ENCODE assay signal across 8 mouse cellular contexts in genomic region chr5:115542635-115543384, GRCm38 (mm10). TPM values are rescaled to one million over a fixed set of nuclear protein-coding genes. Genes with fewer than 3 reads are reported as not detected.
DNase-seq lines count a peak whose midpoint lies in the region; ATAC-seq lines count a peak whose summit lies in the region.

No protein-coding gene starts in this region.

- H3K27ac ChIP-seq in kidney, embryonic 14.5 days (ENCODE audit: low read depth, low read length) = peak overlapping the region; percentile 79

- intact Hi-C loops in left cerebral cortex, postnatal 25 days (cut with DNase I) = no loop called here

- peak overlapping the region; percentile 44; the same call in 1 of the 2 replicates for H3K9ac ChIP-seq in kidney, embryonic 14.5 days (ENCODE audit: low read depth, low read length)

- peaks cover 41% of the 10 kb centered on the region for H3K4me1 ChIP-seq in kidney, embryonic 14.5 days (ENCODE audit: control insufficient read depth, insufficient read depth, low read length)
- peaks cover 60% of the 10 kb centered on the region for H3K4me1 ChIP-seq in megakaryocyte, embryonic 14.5 days

- H3K36me3 ChIP-seq in kidney, embryonic 14.5 days (ENCODE audit: control insufficient read depth, insufficient read depth, low read length) = peaks cover 22% of the 10 kb centered on the region
- peaks cover 52% of the 10 kb centered on the region for H3K36me3 ChIP-seq in megakaryocyte, embryonic 14.5 days (replicated peaks; ENCODE audit: low read length)

- 35% methylated on average over 19 of the region's 19 CpGs for WGBS in kidney, embryonic 14.5 days

- peak overlapping the region; percentile 31; the same call in 1 of the 2 replicates for H3K4me2 ChIP-seq in kidney, embryonic 14.5 days (replicated peaks; ENCODE audit: low read depth, low read length)

- H3K27me3 ChIP-seq in kidney, embryonic 14.5 days (ENCODE audit: control insufficient read depth, insufficient read depth, low read length) = no peaks in the 10 kb centered on the region
- no peaks in the 10 kb centered on the region for H3K27me3 ChIP-seq in megakaryocyte, embryonic 14.5 days (replicated peaks)

- peak overlapping the region; percentile 3; the same call in 1 of the 2 replicates for H3K4me3 ChIP-seq in kidney, embryonic 14.5 days (ENCODE audit: low read length)
- peak overlapping the region; percentile 90 for H3K4me3 ChIP-seq in megakaryocyte, embryonic 14.5 days (replicated peaks)

- ATAC-seq in common myeloid progenitor, adult 5-6 weeks (replicated peaks; ENCODE audit: low read depth, poor library complexity, severe bottlenecking) = peak; percentile 33
- ATAC-seq in kidney, embryonic 14.5 days (ENCODE audit: low FRiP score, low TSS enrichment) = no peak

- no peaks in the 10 kb centered on the region for H3K9me3 ChIP-seq in kidney, embryonic 14.5 days (ENCODE audit: control insufficient read depth, low read length)
- no peaks in the 10 kb centered on the region for H3K9me3 ChIP-seq in megakaryocyte, embryonic 14.5 days

- DNase-seq in kidney, adult 18-20 months = peak; percentile 46
- no peak for DNase-seq in kidney, adult 9 months
- no peak for DNase-seq in left cerebral cortex, postnatal 25 days (ENCODE audit: low spot score in 2 of 2)
- DNase-seq in right cerebral cortex, postnatal 25 days = no peak
- DNase-seq in T-cell, adult 2 months (ENCODE audit: low spot score) = no peak

RNA-seq across cellular contexts. Expression of gene Rplp0, which starts 16.5 kb away (rescaled TPM):
- 1,584 and 1,794 TPM in 2 replicates for total RNA-seq in common myeloid progenitor, adult 5-6 weeks (2017)
- polyA plus RNA-seq in kidney, embryonic 14.5 days (2014; fragmentation: Nextera tagmentation; extraction: Ambion mirVana) = 1,879 and 2,111 TPM in 2 replicates
- polyA plus RNA-seq in megakaryocyte, embryonic 14.5 days (2012; ENCODE audit: insufficient read depth, low replicate concordance) = 975 and 2,538 TPM in 2 replicates
- total RNA-seq in left cerebral cortex, postnatal 25 days (2021) = 100 to 1,000 TPM; 208 to 218 TPM

RNA-seq across cellular contexts. Expression of gene Gcn1l1, which starts 22.2 kb away (rescaled TPM):
- total RNA-seq in common myeloid progenitor, adult 5-6 weeks (2017) = 32.6 and 41.8 TPM in 2 replicates
- 44.3 and 56.0 TPM in 2 replicates for polyA plus RNA-seq in kidney, embryonic 14.5 days (2014; fragmentation: Nextera tagmentation; extraction: Ambion mirVana)
- polyA plus RNA-seq in megakaryocyte, embryonic 14.5 days (2012; ENCODE audit: insufficient read depth, low replicate concordance) = 25.1 and 30.4 TPM in 2 replicates
- 10 to 100 TPM; 61.4 to 75.7 TPM for total RNA-seq in left cerebral cortex, postnatal 25 days (2021)

RNA-seq across cellular contexts. Expression of gene Pxn, which starts 36.3 kb away (rescaled TPM):
- 31.2 and 72.4 TPM in 2 replicates for total RNA-seq in common myeloid progenitor, adult 5-6 weeks (2017)
- polyA plus RNA-seq in kidney, embryonic 14.5 days (2014; fragmentation: Nextera tagmentation; extraction: Ambion mirVana) = 21.9 and 22.4 TPM in 2 replicates
- polyA plus RNA-seq in megakaryocyte, embryonic 14.5 days (2012; ENCODE audit: insufficient read depth, low replicate concordance) = 63.1 and 67.7 TPM in 2 replicates
- total RNA-seq in left cerebral cortex, postnatal 25 days (2021) = 10 to 100 TPM; 19.9 to 21.0 TPM

RNA-seq across cellular contexts. Expression of gene Sirt4, which starts 58.3 kb away (rescaled TPM):
- 3.6 and 14.3 TPM in 2 replicates for total RNA-seq in common myeloid progenitor, adult 5-6 weeks (2017)
- 16.4 and 20.9 TPM in 2 replicates for polyA plus RNA-seq in kidney, embryonic 14.5 days (2014; fragmentation: Nextera tagmentation; extraction: Ambion mirVana)
- polyA plus RNA-seq in megakaryocyte, embryonic 14.5 days (2012; ENCODE audit: insufficient read depth, low replicate concordance) = 3.1 TPM in 1 of 2 replicates, not detected in the other
- total RNA-seq in left cerebral cortex, postnatal 25 days (2021) = 10 to 100 TPM; 31.1 to 34.0 TPM
